Mouse (Mus musculus) liver, adult 2 months (tissue): Measurements from ENCODE around the gene Golga5.

Experiments used
- CTCF ChIP-seq: fragments of 200-500 bp; IDR thresholded peaks from 2 replicates; pipeline ENCODE4 v1.5.1; 2011; ENCODE audit warnings: low read depth, low read length, control low read depth
- POLR2A ChIP-seq: fragments of 200-500 bp; IDR thresholded peaks from 2 replicates; pipeline ENCODE4 v1.6.1; 2011; ENCODE audit warnings: low read length, control low read depth; ENCODE audit not compliant: insufficient read depth; ENCODE audit errors: extremely low read depth

- TF ChIP-seq CTCF, result no peak
- TF ChIP-seq POLR2A, result no peak
Measured at GRCm38 (mm10) chr12:102451126-102451851, 17.6 kb upstream of the Golga5 start.
